Mouse (Mus musculus): Measurements from ENCODE around the gene Zfp148. TPM values are rescaled to one million over a fixed set of nuclear protein-coding genes. Genes with fewer than 3 reads are reported as not detected.

The Zfp148 gene
- total RNA-seq, 2 experiments from 2014 or later, result 159 to 164 TPM

DNA sequence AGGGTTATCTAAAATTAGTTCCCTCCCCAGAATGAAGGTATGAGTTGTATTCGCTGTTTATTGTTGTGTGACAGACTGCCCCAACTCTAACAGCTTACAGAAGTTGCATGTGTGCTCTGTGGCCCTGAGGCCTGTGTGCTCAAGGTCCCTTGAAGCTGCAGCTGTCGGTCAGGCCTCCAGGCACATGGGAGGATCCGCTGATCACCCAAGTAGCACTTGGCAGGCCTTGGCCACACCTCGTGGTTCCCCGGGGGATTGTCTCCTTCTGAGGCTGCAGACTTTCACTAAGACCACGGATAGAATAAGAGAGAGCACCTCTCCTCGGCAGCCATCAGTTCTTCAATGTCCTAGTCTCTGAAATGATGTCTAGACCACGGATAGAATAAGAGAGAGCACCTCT lies 155.8 kb downstream of the Zfp148 start:
- DNase-seq, result no peak

DNA sequence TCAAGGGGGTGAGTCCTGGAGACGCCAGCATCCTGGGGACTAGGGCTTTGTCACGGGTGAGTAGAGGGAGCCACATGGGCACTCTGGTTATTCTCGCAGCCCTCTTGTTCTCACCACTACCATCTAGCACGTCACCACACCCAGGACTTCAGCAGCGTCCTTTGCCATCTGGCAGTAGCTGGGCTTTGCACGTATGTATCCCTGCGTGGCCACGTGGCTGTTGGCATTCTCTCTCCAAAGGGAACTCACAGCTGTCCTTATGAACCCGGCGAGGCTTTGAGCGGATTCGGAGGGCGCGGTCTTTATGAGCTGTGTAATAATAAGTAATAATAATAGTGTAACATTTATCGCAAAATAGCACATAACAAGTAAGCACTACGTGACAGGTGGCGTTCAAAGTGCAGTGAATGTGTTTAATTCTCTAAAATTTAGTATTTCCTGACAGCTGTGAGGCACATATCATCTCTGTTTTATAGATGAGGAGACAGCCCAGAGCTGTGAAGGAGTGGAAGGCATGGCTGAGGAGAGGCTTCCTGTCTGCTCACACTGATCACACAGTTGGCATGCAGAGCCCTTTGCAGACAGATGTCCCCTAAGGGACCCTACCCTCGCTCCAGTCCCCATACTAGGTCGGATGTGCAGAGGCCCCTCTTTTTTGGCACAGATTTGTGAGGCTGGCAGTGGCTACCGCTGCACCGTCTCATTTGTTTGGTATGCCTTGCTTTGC lies 157.0 kb downstream of the Zfp148 start:
- DNase-seq, result no peak

DNA sequence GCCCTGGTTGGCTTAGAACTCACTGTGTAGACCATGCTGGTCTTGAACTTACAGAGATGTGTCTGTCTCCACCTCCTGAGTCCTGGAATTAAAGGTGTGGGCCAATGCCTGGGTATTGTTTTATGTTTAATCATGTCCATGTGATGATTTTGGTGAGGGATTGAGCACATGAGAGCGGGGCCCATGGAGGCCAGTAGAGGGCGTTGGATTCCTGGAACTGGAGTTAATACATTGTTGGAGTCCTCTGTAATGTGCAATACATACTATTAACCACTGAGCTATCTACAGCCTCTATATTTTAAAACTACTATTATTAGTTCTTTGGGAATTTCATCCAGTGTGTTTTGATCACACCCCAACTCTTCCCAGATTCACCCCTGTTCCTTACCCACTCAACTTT lies 163.7 kb downstream of the Zfp148 start:
- no peak for DNase-seq

DNA sequence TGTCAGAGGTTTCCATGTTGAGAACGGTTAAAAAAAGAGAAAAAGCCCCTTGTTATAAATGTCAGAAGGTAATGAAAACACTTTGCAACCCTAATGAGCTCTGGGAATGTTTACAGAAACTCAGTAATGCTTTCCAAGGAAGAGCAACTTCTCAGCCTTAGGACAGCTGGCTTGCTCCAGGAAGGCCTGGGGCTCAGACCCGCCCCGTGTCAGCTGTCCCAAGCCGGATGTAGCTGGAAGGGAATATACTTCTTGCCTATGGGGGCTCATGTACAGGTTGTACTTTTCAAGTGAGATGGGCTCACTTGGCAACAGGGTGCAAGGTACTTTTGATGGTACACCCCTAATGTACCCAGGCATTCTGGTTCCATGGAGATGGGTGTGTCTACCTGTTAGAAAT lies 164.9 kb downstream of the Zfp148 start:
- DNase-seq, result no peak

DNA sequence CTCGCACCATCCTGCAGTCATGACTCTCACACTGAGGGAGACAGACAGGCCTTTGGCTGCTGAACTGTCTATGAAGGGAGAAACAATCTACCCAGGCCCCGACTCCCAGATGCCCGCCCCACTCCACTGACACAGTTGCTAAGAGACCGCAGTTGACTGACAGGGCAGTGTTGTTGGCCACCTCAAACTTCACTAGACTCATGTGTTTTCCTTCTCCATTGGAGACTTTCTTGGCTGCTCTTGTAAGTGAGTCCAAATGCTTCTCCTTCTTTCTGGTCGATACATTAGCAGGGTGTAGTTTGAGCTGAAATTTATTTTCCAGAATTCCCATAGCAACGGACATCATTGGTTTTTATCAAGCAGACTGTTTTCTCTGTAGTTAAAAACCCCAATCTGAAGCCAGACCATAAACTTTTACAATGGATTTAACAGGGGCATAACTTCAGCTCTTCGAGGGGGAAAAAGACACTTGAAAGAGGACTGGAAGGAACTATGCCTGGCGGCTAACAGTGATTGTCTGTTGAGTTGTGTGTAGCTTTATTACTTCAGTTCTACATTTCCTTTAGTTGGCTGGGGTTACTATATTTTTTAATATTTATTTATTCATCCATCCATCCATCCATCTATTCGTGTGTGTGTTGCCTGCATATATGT lies 173.2 kb downstream of the Zfp148 start:
- DNase-seq, result no peak

Other genes starting within 250 kb of the Zfp148 start
- 10 to 100 TPM; 18.4 to 19.9 TPM for gene Osbpl11, start 195.8 kb upstream of the Zfp148 start, total RNA-seq (2021)
- 10 to 100 TPM; 29.0 to 33.0 TPM for gene Snx4, start 129.4 kb upstream of the Zfp148 start, total RNA-seq (2021)
- under 1 TPM; 0.37 to 0.88 TPM for gene Slc12a8, start 136.5 kb downstream of the Zfp148 start, total RNA-seq (2021)